Mouse (Mus musculus): ENCODE data around the gene Ifitm2. TPM values are rescaled to one million over a fixed set of nuclear protein-coding genes. Genes with fewer than 3 reads are reported as not detected.
"Not testable (repeated sequence)": the region's sequence is repeated elsewhere in the genome, so short reads cannot be mapped to it uniquely, and the experiment has no call there.

Ifitm2 gene
- total RNA-seq, 1 experiment, result 679 TPM

DNA sequence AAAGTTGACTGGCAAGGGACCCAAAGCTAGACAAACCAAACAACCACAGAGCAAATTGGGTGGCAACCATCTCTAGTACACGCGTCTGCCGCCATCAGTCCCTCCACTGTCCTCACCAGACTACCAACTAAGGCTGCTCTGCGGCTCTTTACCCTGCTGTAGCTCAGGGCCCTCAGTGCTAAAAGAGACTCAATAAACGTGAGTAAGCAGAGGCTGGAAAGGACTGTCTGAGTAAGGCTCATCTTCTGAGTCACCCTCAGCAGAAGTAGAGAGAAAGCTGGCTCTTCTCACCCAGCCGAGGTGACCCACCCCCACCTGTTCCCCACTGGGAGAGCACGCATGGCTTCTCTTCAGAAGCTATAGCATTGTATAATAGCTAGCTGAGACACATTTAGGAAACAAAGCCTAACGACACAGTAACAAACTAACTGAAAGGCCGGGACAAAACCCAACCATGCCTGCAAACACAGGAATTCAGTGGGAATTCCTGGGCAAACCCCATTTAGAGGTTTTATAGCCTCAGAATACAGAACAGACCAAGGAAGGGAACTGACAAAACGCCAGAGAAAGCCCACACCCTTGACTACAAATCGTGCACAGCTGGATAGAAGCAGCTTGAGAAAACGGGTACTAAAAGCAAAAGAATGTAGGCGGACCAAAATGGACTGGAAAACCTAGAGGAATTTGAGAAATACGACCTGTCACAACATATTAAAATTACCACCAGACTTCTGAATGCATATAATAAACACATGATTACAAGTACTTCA, 17.8 kb upstream of the Ifitm2 start:
- peak overlapping the region; percentile 95 for H3K27ac ChIP-seq (ENCODE audit: insufficient read depth, low read depth, low read length, poor library complexity, severe bottlenecking)
- no peaks in the 10 kb centered on the region for H3K9me3 ChIP-seq (ENCODE audit: control insufficient read depth, insufficient read depth, low read depth, low read length)
- TF ChIP-seq MAFK (IDR thresholded peaks at IDR 0.05; ENCODE audit: insufficient read depth, low read depth, low read length) (no peak), CHD2 (IDR thresholded peaks at IDR 0.05; ENCODE audit: low read depth, low read length) (0 out of 2 replicates have a peak, but pooled peaks have one; percentile 8), ZNF384 (IDR thresholded peaks at IDR 0.05; ENCODE audit: low read depth, low read length) (no peak)
- peaks cover 9% of the 10 kb centered on the region; the same call in 1 of the 2 replicates for H3K36me3 ChIP-seq (ENCODE audit: control insufficient read depth, insufficient read depth, low read length, poor library complexity, severe bottlenecking)
- peaks cover 21 to 43% of the 10 kb centered on the region in 2 experiments for H3K4me1 ChIP-seq (ENCODE audit: control insufficient read depth in 2 of 2, insufficient read depth in 2 of 2, low read length in 2 of 2, poor library complexity in 1 of 2)
- H3K9ac ChIP-seq (ENCODE audit: insufficient read depth, low read depth, low read length, poor library complexity, severe bottlenecking), result peak overlapping the region; percentile 2; the same call in 1 of the 2 replicates
- in situ Hi-C loops (cut with MboI; ENCODE audit: low sequenced_read_pairs in 2 of 2, unreplicated experiment in 2 of 2), result no loop called here
- DNase-seq (ENCODE audit: low read depth, low spot score), result no peak
- H3K4me3 ChIP-seq (ENCODE audit: insufficient read depth in 1 of 2, low read depth in 1 of 2, low read length in 2 of 2, poor library complexity in 1 of 2, severe bottlenecking in 1 of 2), result no peak overlapping the region

GRCm38 (mm10) chr7:140971479-140972171, 15.8 kb upstream of the Ifitm2 start:
- Histone ChIP-seq H3K4me3 (ENCODE audit: insufficient read depth in 1 of 2, low read depth in 1 of 2, low read length in 2 of 2, poor library complexity in 1 of 2, severe bottlenecking in 1 of 2) (no peak overlapping the region), H3K4me1 (ENCODE audit: control insufficient read depth in 2 of 2, insufficient read depth in 2 of 2, low read length in 2 of 2, poor library complexity in 1 of 2) (peaks cover 25 to 52% of the 10 kb centered on the region in 2 experiments), H3K9ac (ENCODE audit: insufficient read depth, low read depth, low read length, poor library complexity, severe bottlenecking) (no peak overlapping the region; the same call in 1 of the 2 replicates), H3K36me3 (ENCODE audit: control insufficient read depth, insufficient read depth, low read length, poor library complexity, severe bottlenecking) (peaks cover 9% of the 10 kb centered on the region; the same call in 1 of the 2 replicates), H3K9me3 (ENCODE audit: control insufficient read depth, insufficient read depth, low read depth, low read length) (no peaks in the 10 kb centered on the region), H3K27ac (ENCODE audit: insufficient read depth, low read depth, low read length, poor library complexity, severe bottlenecking) (peak overlapping the region; percentile 45; the same call in 1 of the 2 replicates)
- no peak for TF ChIP-seq CHD2 (IDR thresholded peaks at IDR 0.05; ENCODE audit: low read depth, low read length)
- TF ChIP-seq HCFC1 (IDR thresholded peaks at IDR 0.05; ENCODE audit: borderline replicate concordance, insufficient read depth, low read length), result no peak
- no peak for TF ChIP-seq ZNF384 (IDR thresholded peaks at IDR 0.05; ENCODE audit: low read depth, low read length)
- no peak for TF ChIP-seq ZC3H11A (IDR thresholded peaks at IDR 0.05; ENCODE audit: borderline replicate concordance, low read depth, low read length)
- no peak for DNase-seq (ENCODE audit: low read depth, low spot score)
- in situ Hi-C loops (cut with MboI; ENCODE audit: low sequenced_read_pairs in 2 of 2, unreplicated experiment in 2 of 2), result no loop called here

GRCm38 (mm10) chr7:140970931-140971330, 15.1 kb upstream of the Ifitm2 start:
- Histone ChIP-seq H3K9ac (ENCODE audit: insufficient read depth, low read depth, low read length, poor library complexity, severe bottlenecking) (no peak overlapping the region), H3K4me1 (ENCODE audit: control insufficient read depth in 2 of 2, insufficient read depth in 2 of 2, low read length in 2 of 2, poor library complexity in 1 of 2) (peaks cover 23 to 51% of the 10 kb centered on the region in 2 experiments), H3K36me3 (ENCODE audit: control insufficient read depth, insufficient read depth, low read length, poor library complexity, severe bottlenecking) (peaks cover 9% of the 10 kb centered on the region; the same call in 1 of the 2 replicates), H3K4me3 (ENCODE audit: insufficient read depth in 1 of 2, low read depth in 1 of 2, low read length in 2 of 2, poor library complexity in 1 of 2, severe bottlenecking in 1 of 2) (no peak overlapping the region), H3K27ac (ENCODE audit: insufficient read depth, low read depth, low read length, poor library complexity, severe bottlenecking) (peak overlapping the region; percentile 17; the same call in 1 of the 2 replicates), H3K9me3 (ENCODE audit: control insufficient read depth, insufficient read depth, low read depth, low read length) (no peaks in the 10 kb centered on the region)
- DNase-seq (ENCODE audit: low read depth, low spot score), result no peak
- in situ Hi-C loops (cut with MboI; ENCODE audit: low sequenced_read_pairs in 2 of 2, unreplicated experiment in 2 of 2), result no loop called here
- no peak for TF ChIP-seq CHD2 (IDR thresholded peaks at IDR 0.05; ENCODE audit: low read depth, low read length)
- no peak for TF ChIP-seq ZC3H11A (IDR thresholded peaks at IDR 0.05; ENCODE audit: borderline replicate concordance, low read depth, low read length)
- TF ChIP-seq ZNF384 (IDR thresholded peaks at IDR 0.05; ENCODE audit: low read depth, low read length), result no peak
- TF ChIP-seq HCFC1 (IDR thresholded peaks at IDR 0.05; ENCODE audit: borderline replicate concordance, insufficient read depth, low read length), result no peak
- TF ChIP-seq MAFK (IDR thresholded peaks at IDR 0.05; ENCODE audit: insufficient read depth, low read depth, low read length), result no peak

DNA sequence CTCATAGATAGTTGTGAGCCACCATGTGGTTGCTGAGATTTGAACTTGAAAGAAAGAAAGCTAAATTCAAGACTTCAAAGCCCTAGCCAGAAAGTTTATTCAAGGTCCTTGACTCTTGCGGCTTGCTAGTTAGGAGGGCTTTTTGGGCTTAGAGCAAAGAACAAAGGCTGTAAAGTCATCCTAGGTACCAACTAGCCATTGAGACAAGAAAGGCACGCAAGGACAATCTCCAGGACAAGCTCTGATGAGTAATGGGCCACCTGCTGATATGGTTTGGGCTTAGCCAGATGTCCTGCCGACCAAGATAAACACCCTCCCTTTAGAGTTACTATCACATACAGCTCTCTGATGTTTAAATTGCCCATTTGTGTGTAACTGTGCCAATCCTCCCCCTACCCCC, 12.9 kb upstream of the Ifitm2 start:
- H3K4me3 ChIP-seq (ENCODE audit: insufficient read depth in 1 of 2, low read depth in 1 of 2, low read length in 2 of 2, poor library complexity in 1 of 2, severe bottlenecking in 1 of 2), result peak overlapping the region; percentile 51 to 77
- H3K4me1 ChIP-seq (ENCODE audit: control insufficient read depth in 2 of 2, insufficient read depth in 2 of 2, low read length in 2 of 2, poor library complexity in 1 of 2), result peaks cover 13 to 48% of the 10 kb centered on the region in 2 experiments; a peak in 3 of 4 replicates
- H3K9me3 ChIP-seq (ENCODE audit: control insufficient read depth, insufficient read depth, low read depth, low read length); H3K27ac ChIP-seq (ENCODE audit: insufficient read depth, low read depth, low read length, poor library complexity, severe bottlenecking); in situ Hi-C loops (cut with MboI; ENCODE audit: low sequenced_read_pairs in 2 of 2, unreplicated experiment in 2 of 2); H3K36me3 ChIP-seq (ENCODE audit: control insufficient read depth, insufficient read depth, low read length, poor library complexity, severe bottlenecking); DNase-seq (ENCODE audit: low read depth, low spot score): not testable (repeated sequence)
- peak overlapping the region; percentile 12; the same call in 1 of the 2 replicates for H3K9ac ChIP-seq (ENCODE audit: insufficient read depth, low read depth, low read length, poor library complexity, severe bottlenecking)
